Mouse (Mus musculus): ENCODE measurements around the gene Gucd1.
"Not testable (repeated sequence)": the region's sequence is repeated elsewhere in the genome, so short reads cannot be mapped to it uniquely, and the experiment has no call there.

Gene Gucd1

GRCm38 (mm10) chr10:75549886-75550285, 32.1 kb upstream of the Gucd1 start:
- in situ Hi-C loops (cut with MboI; ENCODE audit: low pct_unique_long_range_greater_than_20kb in 1 of 2, low sequenced_read_pairs in 2 of 2, unreplicated experiment in 1 of 2), result no loop called here

GRCm38 (mm10) chr10:75548486-75548885, 30.7 kb upstream of the Gucd1 start:
- in situ Hi-C loops (cut with MboI; ENCODE audit: low pct_unique_long_range_greater_than_20kb in 1 of 2, low sequenced_read_pairs in 2 of 2, unreplicated experiment in 1 of 2), result no loop called here

DNA sequence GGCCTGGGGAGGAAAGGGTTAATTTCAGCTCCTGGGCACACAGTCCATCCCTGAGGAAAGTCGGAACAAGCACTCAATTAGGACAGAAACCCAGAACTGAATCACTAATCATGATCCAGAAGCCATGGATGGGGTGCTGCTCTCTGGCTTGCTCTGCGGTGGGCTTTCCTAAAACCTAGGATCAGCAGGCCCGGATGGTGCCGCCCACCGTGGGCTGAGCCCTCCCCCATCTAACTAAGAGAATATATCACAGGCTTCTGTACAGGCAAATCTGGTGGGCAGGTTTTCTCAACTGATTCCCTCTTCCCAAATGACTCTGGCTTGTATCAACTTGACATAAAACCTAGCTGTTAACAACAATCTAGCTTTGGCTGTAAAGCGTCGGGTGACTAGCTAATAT, 30.1 kb upstream of the Gucd1 start:
- in situ Hi-C loops (cut with MboI; ENCODE audit: low pct_unique_long_range_greater_than_20kb in 1 of 2, low sequenced_read_pairs in 2 of 2, unreplicated experiment in 1 of 2), result no loop called here

DNA sequence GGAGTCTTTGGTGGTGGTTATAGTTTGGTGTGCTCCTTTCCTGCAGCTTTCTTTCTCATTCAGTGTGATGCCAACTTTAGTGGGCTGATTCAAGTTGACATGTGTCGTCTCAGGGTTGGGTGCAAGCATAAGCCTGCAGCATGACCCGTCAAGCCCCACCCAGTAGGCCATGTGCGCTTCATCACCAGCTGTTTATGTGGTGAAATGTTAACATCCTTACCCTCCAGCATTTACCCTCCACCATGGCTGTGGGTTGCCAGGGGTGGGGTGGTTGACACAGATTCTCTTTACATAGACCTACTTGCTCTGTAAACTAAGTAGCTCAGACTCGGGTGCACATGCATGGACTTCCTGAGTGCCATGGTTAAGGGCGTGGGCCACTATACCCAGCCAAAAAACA, 18.4 kb upstream of the Gucd1 start:
- in situ Hi-C loops (cut with MboI; ENCODE audit: low pct_unique_long_range_greater_than_20kb in 1 of 2, low sequenced_read_pairs in 2 of 2, unreplicated experiment in 1 of 2), result no loop called here

DNA sequence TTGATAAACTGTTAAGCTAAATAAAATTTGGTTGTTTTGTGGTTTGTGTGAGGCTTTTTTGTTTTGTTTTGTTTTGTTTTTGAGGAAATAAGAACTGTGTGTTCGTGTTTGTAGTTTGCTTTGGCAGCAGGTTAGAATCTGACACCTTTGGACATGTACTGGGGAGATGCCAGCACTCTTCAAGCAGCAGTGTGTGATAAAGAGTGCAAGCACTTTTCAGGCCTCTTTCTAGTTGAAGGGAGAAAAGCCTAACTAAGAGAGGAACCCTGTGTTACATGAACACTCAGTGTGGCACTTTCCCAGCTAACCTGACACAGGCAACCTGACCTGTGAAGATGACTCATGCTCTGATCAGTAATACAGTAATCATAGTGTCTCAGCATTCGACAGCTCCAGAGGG, 17.7 kb upstream of the Gucd1 start:
- in situ Hi-C loops (cut with MboI; ENCODE audit: low pct_unique_long_range_greater_than_20kb in 1 of 2, low sequenced_read_pairs in 2 of 2, unreplicated experiment in 1 of 2), result no loop called here

GRCm38 (mm10) chr10:75534934-75535333, 17.2 kb upstream of the Gucd1 start:
- in situ Hi-C loops (cut with MboI; ENCODE audit: low pct_unique_long_range_greater_than_20kb in 1 of 2, low sequenced_read_pairs in 2 of 2, unreplicated experiment in 1 of 2), result no loop called here

DNA sequence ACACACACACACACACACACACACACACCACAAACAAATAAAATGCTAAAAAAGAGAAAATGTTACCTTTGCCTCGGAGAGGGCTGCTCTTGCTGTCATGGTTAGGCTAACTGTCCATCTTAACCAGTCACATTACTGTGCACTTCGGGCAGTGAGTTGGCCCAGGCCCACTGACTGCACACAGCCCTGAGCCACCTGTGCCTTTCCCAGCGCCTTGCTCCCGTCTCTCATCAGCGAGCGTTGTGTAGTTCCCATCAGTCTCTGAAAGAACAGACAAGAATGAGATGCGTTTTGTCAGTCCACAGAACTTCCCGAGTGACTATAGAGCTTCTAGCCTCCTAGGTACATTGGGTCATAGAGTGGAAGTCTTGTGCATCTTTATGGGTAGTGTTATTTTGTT, 16.4 kb upstream of the Gucd1 start:
- in situ Hi-C loops (cut with MboI; ENCODE audit: low pct_unique_long_range_greater_than_20kb in 1 of 2, low sequenced_read_pairs in 2 of 2, unreplicated experiment in 1 of 2), result no loop called here

GRCm38 (mm10) chr10:75531532-75532090, 13.8 kb upstream of the Gucd1 start:
- in situ Hi-C loops (cut with MboI; ENCODE audit: low pct_unique_long_range_greater_than_20kb in 1 of 2, low sequenced_read_pairs in 2 of 2, unreplicated experiment in 1 of 2), result no loop called here

DNA sequence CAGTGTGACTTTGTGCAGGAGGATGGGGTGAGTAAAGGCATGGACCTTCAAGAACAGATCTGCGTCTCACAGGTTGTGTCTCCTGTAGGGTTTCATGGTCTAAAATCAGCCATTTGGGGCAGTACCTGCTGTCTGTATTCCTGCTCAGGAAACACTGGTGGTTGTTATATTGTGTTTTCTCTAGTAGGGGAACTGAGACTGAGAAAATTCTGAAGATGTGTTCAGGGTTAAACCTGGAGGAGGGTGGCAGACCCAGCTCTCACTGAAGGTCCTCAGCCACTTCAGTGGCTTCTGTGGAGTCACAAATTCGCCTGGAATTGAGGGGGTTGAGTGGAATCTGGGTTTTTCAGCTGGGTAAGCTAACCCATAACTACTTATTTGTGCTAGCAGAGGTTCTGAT, 12.6 kb upstream of the Gucd1 start:
- in situ Hi-C loops (cut with MboI; ENCODE audit: low pct_unique_long_range_greater_than_20kb in 1 of 2, low sequenced_read_pairs in 2 of 2, unreplicated experiment in 1 of 2), result no loop called here

DNA sequence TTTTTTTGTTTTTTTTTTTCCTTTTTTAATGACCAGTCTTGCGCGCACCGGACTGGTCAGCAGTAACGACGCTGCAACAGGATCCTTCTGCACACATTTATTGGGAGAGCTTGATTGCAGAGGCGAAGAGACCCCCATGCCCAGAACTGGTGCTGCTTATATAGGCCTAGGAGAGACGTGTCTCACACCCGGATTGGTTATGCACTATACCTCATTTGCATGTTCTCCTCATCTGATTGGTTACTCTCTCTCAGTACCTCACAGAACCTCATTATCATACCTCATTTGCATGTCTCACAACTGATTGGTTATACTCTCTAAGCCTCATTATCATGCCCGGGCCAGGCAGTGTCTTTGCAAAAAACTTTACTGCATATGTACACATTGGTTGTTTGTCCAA, 7.7 kb upstream of the Gucd1 start:
- in situ Hi-C loops (cut with MboI; ENCODE audit: low pct_unique_long_range_greater_than_20kb in 1 of 2, low sequenced_read_pairs in 2 of 2, unreplicated experiment in 1 of 2), result not testable (repeated sequence)

DNA sequence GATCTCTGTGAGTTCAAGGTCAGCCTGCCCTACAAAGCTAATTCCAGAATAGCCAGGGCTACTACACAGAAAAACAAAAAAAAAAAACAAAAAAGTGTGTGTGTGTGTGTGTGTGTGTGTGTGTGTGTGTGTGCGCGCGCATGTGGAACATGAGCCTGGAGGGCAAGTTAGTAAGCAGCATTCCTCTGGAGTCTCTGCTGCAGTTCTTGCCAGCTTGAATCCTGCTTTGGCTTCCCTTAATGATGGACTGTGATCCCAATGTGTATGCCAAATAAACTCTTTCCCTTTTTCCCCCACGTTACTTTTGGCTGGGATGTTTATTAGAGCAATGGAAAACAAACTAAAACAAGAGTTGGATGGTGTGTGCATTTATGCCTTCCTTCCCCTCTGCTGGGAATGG, 3.9 kb upstream of the Gucd1 start:
- in situ Hi-C loops (cut with MboI; ENCODE audit: low pct_unique_long_range_greater_than_20kb in 1 of 2, low sequenced_read_pairs in 2 of 2, unreplicated experiment in 1 of 2), result no loop called here

DNA sequence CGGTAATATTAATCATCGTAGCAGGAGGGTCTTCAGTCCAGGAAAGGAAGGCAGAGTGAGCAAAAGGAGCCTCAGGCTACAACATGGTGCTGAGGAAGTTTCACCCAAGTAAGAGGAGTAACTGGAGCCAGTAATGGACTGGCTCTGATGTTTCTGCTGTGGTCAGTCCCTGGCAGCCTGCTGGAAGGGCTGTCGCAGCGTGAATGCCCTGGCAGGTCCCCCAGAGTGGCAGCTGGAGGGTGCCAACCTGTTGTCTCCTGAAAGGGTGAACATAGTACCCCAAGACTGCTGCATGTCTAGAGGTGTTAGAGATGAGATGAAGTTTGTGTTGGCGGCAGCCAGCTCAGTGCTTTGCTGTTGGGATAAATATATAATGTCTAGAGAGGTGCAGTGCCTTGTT, 2.8 kb upstream of the Gucd1 start:
- in situ Hi-C loops (cut with MboI; ENCODE audit: low pct_unique_long_range_greater_than_20kb in 1 of 2, low sequenced_read_pairs in 2 of 2, unreplicated experiment in 1 of 2), result no loop called here

- in situ Hi-C loops (cut with MboI; ENCODE audit: low pct_unique_long_range_greater_than_20kb in 1 of 2, low sequenced_read_pairs in 2 of 2, unreplicated experiment in 1 of 2), result no loop called here
Measured at GRCm38 (mm10) chr10:75517073-75517757, 557 bp downstream of the Gucd1 start, which contains the start of gene Snrpd3. Gene Snrpd3 (plus strand): TSS chr10:75517551.

- in situ Hi-C loops (cut with MboI; ENCODE audit: low pct_unique_long_range_greater_than_20kb in 1 of 2, low sequenced_read_pairs in 2 of 2, unreplicated experiment in 1 of 2), result no loop called here
Measured at GRCm38 (mm10) chr10:75516724-75517072, 1.1 kb downstream of the Gucd1 start.

GRCm38 (mm10) chr10:75516038-75516723, 1.6 kb downstream of the Gucd1 start:
- in situ Hi-C loops (cut with MboI; ENCODE audit: low pct_unique_long_range_greater_than_20kb in 1 of 2, low sequenced_read_pairs in 2 of 2, unreplicated experiment in 1 of 2), result no loop called here

GRCm38 (mm10) chr10:75515216-75516037, 2.3 kb downstream of the Gucd1 start:
- in situ Hi-C loops (cut with MboI; ENCODE audit: low pct_unique_long_range_greater_than_20kb in 1 of 2, low sequenced_read_pairs in 2 of 2, unreplicated experiment in 1 of 2), result no loop called here

GRCm38 (mm10) chr10:75514361-75514760, 3.4 kb downstream of the Gucd1 start:
- in situ Hi-C loops (cut with MboI; ENCODE audit: low pct_unique_long_range_greater_than_20kb in 1 of 2, low sequenced_read_pairs in 2 of 2, unreplicated experiment in 1 of 2), result no loop called here

DNA sequence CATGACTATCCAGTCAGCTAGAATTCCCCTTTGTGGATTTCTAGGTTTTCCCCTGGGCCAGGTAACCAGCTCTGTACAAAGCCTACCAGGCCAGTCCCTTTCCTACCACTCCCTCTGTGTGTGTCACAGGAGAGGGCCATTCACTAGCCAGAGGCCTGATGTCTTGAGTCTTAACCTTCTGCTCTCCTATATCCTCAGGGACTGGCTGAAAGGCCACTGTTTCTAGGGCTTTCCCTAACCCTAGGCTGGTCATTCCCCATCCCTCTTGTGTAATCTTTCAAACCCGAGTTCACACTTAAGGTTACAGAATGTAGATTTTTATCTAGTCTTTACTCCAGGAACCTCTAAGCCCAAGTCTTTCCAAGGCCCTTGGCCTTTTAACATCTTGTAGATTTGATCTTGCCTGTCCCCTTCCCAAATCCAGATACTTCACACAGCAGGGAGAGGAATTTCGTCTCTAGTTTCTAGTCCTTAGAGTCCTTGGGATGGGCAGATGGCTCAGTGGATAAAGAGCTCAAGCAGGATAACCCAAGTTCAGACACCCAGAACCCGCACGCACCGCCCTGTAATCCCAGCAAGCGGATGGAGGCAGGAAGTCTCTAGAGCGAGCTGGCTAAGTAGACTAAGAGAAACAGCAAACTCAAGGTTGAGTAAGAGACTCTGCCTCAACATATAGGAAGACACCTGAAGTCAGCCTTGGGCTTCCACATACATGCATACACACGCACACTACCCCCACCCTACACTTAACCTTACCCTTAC, 4.3 kb downstream of the Gucd1 start:
- in situ Hi-C loops (cut with MboI; ENCODE audit: low pct_unique_long_range_greater_than_20kb in 1 of 2, low sequenced_read_pairs in 2 of 2, unreplicated experiment in 1 of 2), result no loop called here

DNA sequence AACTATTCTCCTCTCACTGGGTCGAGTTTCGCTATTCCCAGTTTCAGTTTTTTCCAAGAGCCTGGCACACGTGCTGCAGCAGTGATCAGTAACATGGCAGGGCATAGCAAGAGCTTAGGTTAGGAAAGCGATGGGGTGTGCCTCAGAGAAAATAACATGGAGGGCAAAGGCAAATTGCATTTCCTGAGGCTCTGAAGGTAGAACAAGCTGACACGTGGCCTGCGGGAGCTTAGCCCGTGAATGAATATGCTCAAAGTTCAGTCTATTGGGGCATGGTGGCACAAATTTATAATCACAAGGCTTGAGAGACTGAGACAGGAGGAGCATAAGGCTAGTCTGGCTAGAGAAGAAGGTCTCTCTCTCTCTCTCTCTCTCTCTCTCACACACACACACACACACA, 5.0 kb downstream of the Gucd1 start:
- in situ Hi-C loops (cut with MboI; ENCODE audit: low pct_unique_long_range_greater_than_20kb in 1 of 2, low sequenced_read_pairs in 2 of 2, unreplicated experiment in 1 of 2), result no loop called here
